Mouse (Mus musculus): ENCODE data around the gene Ppp1r18.
A peak's percentile ranks its signal among the peaks of the same experiment; 100 is the strongest.

The Ppp1r18 gene

DNA sequence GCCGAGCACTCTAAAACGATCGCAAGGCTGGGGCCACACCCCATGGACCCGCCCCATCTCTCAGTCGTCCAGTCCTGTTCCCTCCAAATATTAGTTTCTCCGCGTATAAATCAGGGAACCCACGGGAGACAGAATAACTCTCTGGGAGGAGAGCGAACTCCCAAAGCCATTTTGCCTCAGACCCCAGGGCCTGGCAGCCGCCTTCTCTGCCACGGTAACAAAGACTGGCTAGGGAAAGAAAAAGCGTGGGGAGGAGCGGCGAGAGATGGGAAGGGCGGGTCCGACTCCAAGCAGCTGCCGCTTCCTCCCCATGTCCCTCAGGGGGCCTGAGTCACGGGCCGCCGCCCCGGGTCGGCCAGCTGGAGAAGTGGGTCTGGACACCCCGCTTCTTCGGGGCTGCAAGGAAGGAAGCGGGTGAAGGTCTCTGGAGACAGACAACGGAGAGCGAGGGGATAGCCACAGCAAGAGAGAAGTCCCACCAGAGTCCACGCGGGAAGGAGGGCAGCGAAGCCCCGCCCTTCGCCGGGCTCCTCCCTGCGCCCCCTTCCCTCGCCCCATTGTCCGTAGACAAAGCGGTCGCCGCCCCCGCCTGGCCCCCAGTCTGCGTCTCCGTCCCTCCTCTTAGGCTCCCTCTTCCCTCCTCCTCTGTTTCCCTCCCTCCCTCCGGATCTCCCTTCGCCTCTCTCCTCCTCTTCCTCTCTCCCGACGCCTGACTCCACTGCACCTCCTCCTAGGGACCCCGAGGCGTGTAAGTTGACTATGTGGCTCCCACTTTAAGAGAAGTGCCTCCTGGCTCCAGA is at the start of gene Ppp1r18:
Gene Ppp1r18, plus strand, starts transcription at position 113 of the 800 bp plus-strand sequence.
- DNase-seq (ENCODE audit: low spot score) = peak; percentile 58

DNA sequence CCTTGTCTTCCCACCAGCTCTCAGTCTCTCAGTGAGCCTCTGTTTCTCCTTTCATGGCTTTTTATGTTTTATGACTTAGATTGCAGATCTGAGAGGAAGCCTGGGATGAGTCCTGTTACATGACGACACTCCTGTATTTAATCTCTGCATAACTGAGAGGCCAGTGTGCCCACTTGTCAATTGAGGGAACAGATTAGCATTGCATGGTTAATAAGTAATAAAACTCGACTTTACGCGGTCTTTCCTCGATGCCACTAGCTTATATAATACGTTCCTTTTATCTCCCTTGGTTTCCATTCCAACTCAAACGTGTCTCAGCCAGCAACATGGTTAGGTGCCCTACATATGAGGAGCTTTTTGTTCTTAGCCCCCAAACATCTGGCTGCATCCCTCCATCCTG is 49.6 kb upstream of the Ppp1r18 start:
- no peak for DNase-seq (ENCODE audit: low spot score)

DNA sequence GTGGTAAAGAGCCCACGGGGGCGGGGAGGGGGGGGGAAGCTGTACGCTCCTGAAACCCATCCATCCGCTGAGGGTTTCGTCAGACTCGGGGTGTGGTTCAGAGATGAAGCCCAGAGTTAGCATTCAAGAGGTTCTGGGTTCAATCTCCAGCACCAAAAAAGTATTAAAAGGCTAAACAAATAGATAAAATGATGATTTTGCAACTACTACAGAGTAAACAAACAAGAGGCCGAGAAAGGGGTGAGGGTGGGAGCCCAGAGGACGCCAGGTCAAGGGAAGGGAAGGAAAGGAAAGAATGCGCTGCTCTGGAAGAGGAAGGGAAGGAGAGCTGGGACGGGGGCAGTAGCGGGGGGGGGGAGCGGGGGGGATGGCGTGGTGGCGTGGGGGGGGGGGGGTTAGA is 48.7 kb upstream of the Ppp1r18 start:
- DNase-seq (ENCODE audit: low spot score) = no peak

DNA sequence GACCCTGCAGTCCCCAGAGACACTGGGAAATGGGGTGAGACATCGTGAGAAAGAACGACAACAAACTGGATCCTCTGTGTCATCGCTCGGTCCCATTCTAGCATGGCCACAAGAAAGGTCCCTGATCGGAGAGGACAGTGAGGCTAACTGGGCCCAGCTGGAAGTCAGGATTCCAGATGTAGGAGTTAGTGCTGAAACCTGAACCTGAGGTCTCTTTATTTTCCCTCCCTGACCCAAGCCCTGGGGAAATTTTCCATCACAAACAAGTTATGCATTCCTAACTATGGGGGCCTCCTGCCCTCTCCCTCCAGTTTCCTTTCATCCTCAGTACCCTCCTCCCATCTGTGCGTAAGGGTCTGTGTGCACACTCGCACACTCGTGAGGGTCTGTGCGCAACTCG is 48.2 kb upstream of the Ppp1r18 start:
- no peak for DNase-seq (ENCODE audit: low spot score)

DNA sequence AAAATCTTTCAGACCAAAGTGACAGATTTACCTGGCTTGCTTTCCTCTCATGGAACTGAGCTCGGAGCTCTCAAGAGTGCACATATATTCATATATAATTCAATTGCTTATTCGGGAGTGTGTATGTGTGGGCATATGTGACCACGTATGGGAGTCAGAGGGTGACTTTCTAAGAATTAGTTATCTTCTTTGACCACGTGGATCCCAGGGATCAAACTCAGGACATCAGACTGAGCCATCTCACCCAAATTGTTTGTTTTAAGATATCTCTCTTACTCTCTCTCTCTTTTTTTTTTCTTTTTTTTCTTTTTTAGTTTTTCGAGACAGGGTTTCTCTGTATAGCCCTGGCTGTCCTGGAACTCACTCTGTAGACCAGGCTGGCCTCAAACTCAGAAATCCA is 45.3 kb upstream of the Ppp1r18 start:
- no peak for DNase-seq (ENCODE audit: low spot score)

DNA sequence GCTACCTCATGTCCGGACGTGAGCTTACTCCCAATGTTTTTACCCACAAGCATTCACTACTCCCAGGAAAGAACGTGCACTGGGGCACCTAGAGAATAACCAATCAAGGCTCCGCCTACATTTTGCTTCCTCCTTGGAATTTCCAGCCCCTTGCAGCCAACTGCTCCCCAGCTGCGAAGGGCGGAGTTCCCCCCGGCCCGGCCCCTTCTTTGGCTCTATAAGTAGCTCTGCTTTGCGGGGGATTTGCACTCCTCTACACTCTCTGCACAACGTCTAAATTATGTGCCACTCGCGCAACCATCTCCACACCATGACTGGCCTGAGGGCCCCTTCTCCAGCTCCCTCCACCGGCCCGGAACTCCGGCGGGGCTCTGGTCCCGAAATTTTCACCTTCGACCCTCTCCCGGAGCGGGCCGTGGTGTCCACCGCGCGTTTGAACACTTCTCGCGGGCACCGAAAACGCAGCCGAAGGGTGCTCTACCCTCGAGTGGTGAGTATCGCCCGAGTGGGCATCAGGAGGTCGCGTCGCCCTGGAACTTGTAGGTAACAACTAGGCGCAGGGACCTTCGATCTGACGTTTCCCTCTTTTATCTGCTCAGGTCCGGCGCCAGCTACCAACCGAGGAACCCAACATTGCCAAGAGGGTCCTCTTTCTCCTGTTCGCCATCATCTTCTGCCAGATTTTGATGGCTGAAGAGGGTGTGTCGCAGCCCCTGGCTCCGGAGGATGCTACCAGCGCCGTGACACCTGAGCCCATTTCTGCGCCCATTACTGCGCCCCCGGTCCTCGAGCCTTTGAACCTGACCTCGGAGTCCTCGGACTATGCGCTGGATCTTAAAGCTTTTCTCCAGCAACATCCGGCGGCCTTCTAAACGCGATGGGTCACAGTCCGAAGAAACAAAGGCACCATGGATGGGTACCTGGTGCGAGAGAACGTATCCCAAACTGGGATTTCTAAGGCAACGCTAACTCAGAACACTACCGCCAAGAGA is 43.7 kb upstream of the Ppp1r18 start, which contains the start of gene Ier3:
Gene Ier3, plus strand, starts transcription at position 246 of the 992 bp plus-strand sequence.
- peak; percentile 67 for DNase-seq (ENCODE audit: low spot score)

DNA sequence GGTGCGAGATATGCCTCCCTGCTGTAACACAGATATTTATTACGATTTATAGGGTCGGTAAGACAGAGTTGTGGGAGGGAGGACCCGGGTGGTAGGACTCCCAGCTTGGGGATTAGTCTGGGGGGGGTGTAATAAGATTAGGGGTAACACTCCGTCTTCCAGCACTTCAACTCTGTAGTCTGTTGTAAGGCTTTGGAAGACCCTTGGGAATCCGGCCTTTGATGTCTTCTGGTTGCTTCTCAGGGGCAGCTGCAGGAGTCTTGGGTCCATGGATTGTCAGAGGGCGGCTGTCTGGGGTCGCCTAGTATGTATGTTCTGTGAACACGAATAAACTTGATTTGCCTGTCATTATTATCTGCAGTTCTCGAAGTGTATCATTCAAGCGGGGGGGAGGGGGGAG is 42.8 kb upstream of the Ppp1r18 start:
- DNase-seq (ENCODE audit: low spot score) = no peak

DNA sequence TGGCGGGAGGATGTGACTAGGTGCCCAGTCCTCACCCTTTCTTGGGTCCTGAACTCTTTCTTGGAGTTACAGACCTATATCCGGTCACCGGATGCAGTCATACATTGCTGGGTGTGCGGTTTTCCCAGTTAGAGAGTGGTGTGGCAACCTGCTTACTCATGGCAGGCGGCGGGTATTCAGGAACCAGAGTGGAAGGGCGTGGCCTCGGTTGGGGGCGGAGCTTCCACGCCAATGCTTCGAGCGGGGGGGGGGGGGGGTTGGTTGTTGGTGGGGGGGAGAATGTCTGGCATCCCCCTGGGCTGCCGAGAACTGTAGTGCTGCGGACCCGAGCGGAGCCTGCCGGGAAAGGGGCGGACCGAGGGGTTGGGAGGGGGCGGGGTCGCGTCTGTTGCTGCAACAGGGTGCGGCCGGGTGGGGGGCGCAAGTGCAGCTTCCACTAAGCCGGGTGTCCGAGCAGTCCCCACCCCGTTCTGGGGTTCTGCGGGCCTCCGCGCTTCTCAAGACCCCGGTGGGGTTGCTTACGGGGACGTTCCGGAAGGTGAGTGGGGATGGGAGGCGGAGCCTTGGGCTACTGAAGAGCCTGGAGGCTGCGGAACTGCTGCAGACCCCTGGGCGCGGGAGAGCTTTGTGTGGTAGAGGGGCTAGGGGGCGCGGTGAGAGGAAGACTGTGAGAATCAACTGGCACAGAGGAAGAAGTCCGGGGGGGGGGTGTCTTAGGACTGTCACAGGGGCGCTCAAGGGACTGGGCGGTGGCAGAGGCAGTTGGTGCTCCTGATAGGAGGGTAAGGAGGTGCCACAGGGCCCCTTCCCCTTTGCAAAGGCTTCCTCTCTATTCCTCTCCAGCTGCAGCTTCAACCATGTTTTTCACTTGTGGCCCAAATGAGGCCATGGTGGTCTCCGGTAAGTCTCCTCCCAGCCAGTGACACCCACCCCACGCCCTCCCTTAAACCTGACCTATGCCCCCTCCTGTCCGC is 42.1 kb upstream of the Ppp1r18 start, which contains the start of gene Flot1:
Gene Flot1, plus strand, starts transcription at position 267 of the 974 bp plus-strand sequence.
- peak; percentile 62 for DNase-seq (ENCODE audit: low spot score)

DNA sequence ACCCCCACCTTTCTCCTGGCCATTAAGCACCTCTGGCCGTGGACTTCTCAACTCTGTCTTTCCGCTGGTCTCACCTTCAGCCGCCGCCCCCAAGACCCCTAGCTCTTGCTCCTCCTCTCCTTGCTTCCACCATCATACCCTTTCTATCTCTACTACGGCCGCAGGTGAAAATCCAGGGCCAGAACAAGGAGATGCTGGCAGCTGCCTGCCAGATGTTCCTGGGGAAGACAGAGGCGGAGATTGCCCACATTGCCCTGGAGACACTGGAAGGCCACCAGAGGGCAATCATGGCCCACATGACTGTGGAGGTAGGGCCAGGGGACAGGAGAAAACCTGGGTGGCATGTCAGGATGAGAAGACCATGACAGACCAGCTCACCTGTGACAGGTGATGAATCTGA is 41.0 kb upstream of the Ppp1r18 start:
- no peak for DNase-seq (ENCODE audit: low spot score)

DNA sequence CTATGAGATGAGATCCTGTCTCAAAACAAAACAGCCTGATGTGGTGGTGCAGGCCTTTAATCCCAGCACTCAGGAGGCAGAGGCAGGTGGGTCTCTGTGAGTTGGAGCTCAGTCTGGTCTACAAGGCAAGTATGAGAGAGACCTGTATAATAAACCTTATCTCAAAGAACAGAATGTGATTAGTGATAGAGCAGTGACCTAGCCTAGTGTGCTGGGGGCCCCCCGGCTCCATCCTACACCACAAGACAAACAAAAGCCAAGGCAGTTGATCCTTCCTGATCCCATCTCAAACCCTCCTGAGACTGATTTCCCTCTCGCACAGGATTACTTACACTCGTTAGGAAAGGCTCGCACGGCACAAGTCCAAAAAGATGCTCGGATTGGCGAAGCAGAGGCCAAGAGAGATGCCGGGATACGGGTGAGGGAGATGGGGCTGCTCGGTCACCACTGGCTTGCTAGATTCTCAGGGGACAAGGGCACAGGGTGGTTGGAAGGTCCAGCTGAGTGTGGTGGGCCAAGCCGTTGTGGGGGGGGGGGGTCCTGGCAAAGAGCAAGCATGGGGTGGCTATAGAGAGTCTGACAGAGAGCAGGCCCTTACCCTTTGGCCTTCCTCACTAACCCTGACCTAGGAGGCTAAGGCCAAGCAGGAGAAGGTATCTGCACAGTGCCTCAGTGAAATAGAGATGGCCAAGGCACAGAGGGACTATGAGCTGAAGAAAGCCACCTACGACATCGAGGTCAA is 40.1 kb upstream of the Ppp1r18 start:
- DNase-seq (ENCODE audit: low spot score) = no peak

DNA sequence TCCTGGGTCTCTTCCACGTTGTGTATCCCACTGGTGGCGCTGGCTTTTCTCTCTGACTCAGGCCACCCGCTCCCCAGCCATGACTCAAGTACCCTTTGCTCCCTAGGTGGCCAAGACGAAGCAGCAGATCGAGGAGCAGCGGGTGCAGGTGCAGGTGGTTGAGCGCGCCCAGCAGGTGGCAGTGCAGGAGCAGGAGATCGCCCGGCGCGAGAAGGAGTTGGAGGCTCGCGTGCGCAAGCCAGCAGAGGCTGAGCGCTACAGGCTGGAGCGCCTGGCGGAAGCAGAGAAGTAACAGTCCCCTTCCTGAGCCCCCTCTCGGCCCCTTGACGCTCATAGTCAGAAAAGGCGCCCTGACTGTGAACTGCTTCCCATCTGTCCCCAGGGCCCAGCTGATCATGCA is 35.7 kb upstream of the Ppp1r18 start:
- peak; percentile 61 for DNase-seq (ENCODE audit: low spot score)

DNA sequence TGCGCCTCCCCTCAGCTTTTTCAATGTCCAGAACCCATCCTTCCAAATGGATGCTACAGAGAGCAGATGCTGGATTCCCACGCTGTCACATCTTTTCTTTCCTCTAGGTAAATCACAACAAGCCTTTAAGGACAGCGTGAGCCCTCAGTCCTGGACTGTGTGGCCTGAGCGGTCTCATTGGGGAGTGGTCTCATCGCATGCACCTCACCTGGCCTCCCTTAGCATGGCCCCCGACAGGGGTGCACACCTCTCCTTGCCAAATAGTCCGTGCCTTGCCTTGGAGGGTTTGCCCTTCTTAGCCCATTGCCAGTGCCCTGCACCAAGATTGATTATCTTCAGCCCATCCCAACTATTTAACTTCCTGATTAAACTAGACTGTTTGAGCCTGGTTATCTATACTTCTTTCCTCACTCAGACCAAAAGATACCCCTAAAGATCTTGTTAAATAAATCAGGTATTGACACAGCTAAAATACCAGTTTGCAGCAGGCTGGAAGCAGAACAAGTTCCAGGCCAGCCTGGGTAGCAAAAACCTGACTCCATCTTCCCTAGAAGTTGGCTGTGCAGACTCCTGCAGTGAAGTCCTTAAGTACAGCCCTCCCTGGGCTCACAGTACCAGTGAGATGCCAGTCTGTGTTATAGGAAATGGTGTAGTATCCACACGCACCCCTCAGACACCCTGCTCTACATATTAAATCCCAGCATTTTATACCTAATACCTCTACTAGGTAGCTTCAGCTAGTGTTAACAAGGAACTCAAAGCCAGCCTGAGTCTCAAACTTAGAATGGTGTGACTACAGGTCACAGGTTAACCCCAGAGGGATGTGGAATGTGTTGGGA is 32.8 kb upstream of the Ppp1r18 start:
- no peak for DNase-seq (ENCODE audit: low spot score)

DNA sequence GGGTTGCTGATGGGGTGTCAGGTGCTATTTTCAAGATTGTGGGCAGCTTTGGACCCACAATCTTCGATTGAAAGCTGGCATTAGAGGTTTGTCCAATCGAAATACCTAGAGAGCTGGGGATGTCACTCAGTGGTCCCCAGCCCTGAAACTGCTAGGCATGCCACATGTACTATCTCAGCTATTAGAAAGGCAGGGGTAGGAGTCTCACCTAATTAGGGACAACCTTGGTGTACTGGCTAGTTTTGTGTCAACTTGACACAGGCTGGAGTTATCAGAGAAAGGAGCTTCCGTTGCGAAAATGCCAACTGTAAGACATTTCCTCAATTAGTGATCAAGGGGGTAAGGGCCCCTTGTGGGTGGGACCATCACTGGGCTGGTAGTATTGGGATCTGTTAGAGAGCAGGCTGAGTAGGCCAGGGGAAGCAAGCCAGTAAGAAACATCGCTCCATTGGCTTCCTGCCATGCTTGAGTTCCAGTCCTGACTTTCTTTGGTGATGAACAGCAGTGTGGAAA is 32.1 kb upstream of the Ppp1r18 start:
- DNase-seq (ENCODE audit: low spot score) = no peak

DNA sequence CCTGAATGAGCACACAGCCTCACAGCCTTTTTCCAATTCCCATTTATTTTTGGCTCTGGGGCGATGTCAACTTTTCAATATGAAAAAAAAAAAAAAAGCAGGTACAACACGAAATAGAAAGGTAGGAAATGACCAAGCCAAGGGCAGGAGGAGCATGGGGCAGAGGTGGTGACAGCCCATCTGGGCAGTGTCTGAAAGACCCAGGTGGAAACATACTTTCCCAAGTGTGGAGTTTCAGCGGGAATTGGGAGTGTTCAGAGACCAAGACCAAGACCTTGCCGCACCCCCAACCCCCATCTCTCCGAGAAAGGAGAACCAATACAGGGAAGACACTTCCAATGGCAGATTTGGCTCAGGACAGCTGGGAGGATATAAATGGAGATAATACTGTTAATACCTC is 31.5 kb upstream of the Ppp1r18 start:
- DNase-seq (ENCODE audit: low spot score) = no peak

DNA sequence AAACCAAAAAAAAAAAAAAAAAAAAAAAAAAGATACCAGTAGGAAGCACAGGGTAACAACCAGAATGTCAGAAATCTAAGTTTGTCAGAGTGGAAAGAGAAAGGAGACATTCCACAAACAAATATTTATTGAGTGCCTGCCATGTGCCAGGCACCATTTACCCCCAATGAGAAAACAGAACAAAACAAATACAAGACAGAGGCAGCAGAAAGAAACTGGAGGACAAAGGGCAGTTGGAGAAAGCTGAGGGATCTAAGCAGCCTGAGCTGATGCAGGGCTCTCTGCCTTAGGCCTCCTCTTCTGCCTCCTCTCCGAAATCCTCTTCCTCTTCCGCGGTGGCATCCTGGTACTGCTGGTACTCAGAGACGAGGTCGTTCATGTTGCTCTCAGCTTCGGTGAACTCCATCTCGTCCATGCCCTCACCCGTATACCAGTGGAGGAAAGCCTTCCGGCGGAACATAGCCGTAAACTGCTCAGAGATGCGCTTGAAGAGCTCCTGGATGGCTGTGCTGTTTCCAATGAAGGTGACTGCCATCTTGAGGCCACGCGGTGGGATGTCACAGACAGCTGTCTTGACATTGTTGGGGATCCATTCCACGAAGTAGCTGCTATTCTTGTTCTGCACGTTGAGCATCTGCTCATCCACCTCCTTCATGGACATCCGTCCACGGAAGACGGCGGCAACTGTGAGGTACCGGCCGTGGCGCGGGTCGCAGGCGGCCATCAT is 30.5 kb upstream of the Ppp1r18 start:
- no peak for DNase-seq (ENCODE audit: low spot score)

DNA sequence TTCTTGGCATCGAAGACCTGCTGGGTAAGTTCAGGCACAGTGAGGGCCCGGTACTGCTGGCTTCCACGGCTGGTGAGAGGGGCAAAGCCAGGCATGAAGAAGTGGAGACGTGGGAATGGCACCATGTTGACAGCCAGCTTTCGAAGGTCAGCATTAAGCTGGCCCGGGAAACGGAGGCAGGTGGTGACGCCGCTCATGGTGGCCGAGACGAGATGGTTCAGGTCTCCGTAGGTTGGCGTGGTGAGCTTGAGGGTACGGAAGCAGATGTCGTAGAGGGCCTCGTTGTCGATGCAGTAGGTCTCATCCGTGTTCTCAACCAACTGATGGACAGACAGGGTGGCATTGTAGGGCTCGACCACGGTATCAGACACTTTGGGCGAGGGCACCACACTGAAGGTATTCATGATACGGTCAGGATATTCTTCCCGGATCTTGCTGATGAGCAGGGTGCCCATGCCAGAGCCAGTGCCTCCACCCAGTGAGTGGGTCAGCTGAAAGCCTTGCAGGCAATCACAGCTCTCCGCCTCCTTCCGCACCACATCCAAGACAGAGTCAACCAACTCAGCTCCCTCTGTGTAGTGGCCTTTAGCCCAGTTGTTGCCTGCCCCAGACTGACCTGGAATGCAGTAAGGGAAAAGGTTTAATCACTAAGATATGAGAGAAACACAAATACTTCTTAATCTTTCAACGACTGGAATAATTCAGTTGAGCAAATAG is 29.8 kb upstream of the Ppp1r18 start:
- no peak for DNase-seq (ENCODE audit: low spot score)

DNA sequence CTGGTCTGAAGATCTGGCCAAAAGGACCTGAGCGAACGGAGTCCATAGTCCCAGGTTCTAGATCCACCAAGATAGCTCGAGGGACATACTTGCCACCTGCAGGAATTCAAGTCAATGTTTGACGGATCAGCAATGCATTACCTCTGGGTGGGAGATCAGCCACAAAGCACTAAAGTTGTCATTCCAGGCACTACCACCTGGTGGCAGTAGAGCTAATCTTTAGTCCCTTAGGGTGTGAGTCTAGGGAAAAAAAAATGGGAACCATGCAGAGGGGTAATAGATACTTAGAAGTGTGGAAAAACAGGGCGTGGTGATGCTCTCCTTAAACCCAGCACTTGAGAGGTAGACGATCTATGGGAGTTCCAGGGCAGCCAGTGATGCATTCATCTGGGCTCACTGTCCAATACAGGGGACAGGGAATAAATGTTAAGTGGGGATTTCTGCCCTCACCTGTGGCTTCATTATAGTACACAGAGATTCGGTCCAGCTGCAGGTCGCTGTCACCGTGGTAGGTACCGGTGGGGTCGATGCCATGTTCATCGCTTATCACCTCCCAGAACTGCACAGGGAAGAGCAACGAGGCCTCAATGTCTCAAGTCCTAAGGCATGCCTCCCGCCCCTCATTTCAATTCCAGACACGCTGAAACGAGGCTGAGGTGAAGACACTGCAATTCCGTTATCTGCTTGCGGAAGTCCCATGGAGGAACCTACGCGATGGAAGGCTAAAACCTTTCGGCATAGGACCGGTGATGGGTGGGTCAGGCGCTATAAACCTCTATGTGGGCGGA is 29.0 kb upstream of the Ppp1r18 start:
- DNase-seq (ENCODE audit: low spot score) = no peak
